In the genomic region with DNA sequence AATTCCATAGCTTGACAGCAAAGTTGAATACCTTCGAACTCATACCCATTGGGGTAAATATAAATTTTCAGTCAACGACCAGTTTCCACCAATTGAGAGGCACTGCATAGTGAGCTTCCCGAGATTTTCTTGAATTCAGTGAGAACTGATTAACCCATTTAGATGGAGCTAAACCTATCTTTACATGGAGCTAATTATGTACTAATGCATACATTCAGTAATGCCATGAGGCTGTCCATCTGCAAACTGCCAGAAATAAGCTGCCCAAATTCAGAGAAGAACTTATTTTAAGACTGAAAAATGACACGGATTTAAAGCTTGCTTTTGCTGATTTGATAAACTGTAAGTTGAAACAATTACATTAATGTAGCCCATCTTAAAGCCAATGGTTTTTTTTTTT, we compare ENCODE assay signal across 21 mouse cellular contexts.
"Had no signal": no experiment of that assay in that cellular context is flagged by ENCODE, and none has a peak within 500 bp of the region (broad histone marks: within the 10 kb centered on the region; RNA-seq: fewer than 3 reads in every experiment).

No protein-coding gene starts in this region.

- DNase-seq: heart, postnatal 10 days; heart, postnatal 14 days; heart, postnatal 36 days; heart, postnatal 4 days; kidney, adult 11 months; kidney, adult 18-20 months; kidney, adult 2 months; kidney, adult 8-10 months; kidney, adult 9 months; kidney, postnatal 10 days; kidney, postnatal 14 days; kidney, postnatal 36 days; kidney, postnatal 4 days; layer of hippocampus, adult 9-11 months; layer of hippocampus, postnatal 36 days had no signal

- ATAC-seq: hindbrain, embryonic 16.5 days; hindbrain, postnatal 0 days; inflammation-experienced regulatory T-cells, adult 6 months; intestine, embryonic 15.5 days; intestine, embryonic 16.5 days; intestine, postnatal 0 days had no signal
